Mouse (Mus musculus): ENCODE measurements around the gene Ism2.

GRCm38 (mm10) chr12:87328025-87328424 lies 28.5 kb upstream of the Ism2 start:
- TF ChIP-seq POLR2A (IDR thresholded peaks at IDR 0.05; ENCODE audit: insufficient read depth, low read length) = no peak
- TF ChIP-seq CTCF (IDR thresholded peaks at IDR 0.05; ENCODE audit: low read depth, low read length) = no peak
- TF ChIP-seq EP300 (IDR thresholded peaks at IDR 0.05; ENCODE audit: insufficient read depth, low read depth, low read length) = no peak

Measured in ES-Bruce4 (cell line).